Mouse (Mus musculus) midbrain, embryonic 13.5 days (tissue): Measurements from ENCODE around the gene Ccdc85c. TPM values are rescaled to one million over a fixed set of nuclear protein-coding genes. Genes with fewer than 3 reads are reported as not detected.

ENCODE experiments used
- ATAC-seq: fragments of 200-750 bp; cut with Nextera tagmentation; 2 replicates; pipeline ENCODE4 v1.8.0; 2017; ENCODE audit warnings: mild to moderate bottlenecking, moderate TSS enrichment, moderate library complexity
- H3K27ac ChIP-seq: fragments of 300-500 bp; sonication (generic); 2 replicates; pipeline ENCODE4 v1.5.1; 2015; ENCODE audit warnings: inconsistent platforms, mild to moderate bottlenecking, moderate library complexity
- H3K27me3 ChIP-seq: fragments of 300-500 bp; sonication (generic); 2 replicates; pipeline ENCODE4 v1.6.1; 2015; ENCODE audit warnings: mild to moderate bottlenecking, inconsistent platforms
- H3K36me3 ChIP-seq: fragments of 300-500 bp; sonication (generic); 2 replicates; pipeline ENCODE4 v1.6.1; 2015; ENCODE audit warnings: mild to moderate bottlenecking, inconsistent platforms
- H3K4me1 ChIP-seq: fragments of 300-500 bp; sonication (generic); replicated peaks from 2 replicates; pipeline ENCODE4 v1.6.1; 2015; ENCODE audit warnings: inconsistent platforms
- H3K4me2 ChIP-seq: fragments of 300-500 bp; sonication (generic); replicated peaks from 2 replicates; pipeline ENCODE4 v1.6.1; 2015; ENCODE audit warnings: moderate library complexity, mild to moderate bottlenecking, inconsistent platforms
- H3K4me3 ChIP-seq: fragments of 300-500 bp; sonication (generic); replicated peaks from 2 replicates; pipeline ENCODE4 v1.5.1; 2015; ENCODE audit warnings: mild to moderate bottlenecking, inconsistent platforms
- H3K9ac ChIP-seq: fragments of 300-500 bp; sonication (generic); replicated peaks from 2 replicates; pipeline ENCODE4 v1.6.1; 2015; ENCODE audit warnings: mild to moderate bottlenecking, inconsistent platforms
- H3K9me3 ChIP-seq: fragments of 300-500 bp; sonication (generic); 2 replicates; pipeline ENCODE4 v1.6.1; 2016; ENCODE audit warnings: mild to moderate bottlenecking, inconsistent platforms
- WGBS: fragments of 180-500 bp; shearing (Covaris S2); methylation state at CpG from one replicate; pipeline ENCODE4 v1.1.7; 2015; 5-methylcytosine and 5-hydroxymethylcytosine counted together
- polyA plus RNA-seq: library from polyadenylated mRNA; unstranded; fragments of >200 nt; fragmentation: Nextera tagmentation; extraction: Ambion mirVana; gene quantifications from 2 replicates; pipeline ENCODE4 v1.2.1, GENCODE M21; 2015

Gene Ccdc85c
- 19.5 and 21.5 TPM in 2 replicates for polyA plus RNA-seq

DNA sequence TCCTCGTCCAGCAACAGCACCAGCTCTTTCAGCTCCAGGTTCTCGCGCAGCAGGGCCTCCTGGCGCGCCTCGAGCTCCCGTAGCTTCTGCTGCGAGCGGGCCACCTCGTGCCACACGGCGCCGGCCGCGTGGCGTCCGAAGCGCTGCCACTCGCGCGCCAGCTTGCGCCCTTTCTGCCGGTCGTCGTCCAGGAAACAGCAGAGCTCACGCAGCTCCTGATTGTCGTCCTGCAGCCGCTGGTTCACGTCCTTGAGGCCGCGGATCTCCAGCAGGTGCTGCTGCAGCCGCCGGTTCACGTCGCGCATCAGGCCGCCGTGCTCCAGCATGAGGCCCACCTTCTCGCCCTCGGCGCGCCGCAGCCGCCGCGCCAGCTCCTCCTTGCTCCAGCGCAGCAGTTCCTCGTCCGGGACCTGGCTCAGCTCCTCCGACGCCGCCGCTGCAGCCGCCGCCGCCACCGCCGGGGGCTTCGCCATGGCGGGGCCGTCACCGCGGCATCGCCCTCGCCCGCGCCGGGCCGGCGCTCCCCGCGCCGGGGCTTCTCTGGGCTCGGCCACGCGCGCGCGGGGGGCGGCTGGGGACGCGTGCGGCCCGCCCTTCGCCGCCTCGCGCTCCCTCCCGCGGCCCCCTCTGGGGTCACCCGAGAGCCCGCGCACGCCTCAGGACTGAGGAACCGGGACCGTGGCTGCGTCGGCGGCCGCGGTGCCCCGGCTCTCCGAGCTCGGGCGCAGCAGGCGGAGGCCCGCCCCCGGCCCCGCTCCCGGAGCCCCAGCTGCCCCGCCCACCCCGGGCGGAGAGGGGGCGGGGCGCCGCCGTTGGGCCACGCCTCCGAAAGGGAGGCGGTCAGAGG lies at the start of gene Ccdc85c:
Ccdc85c (minus strand) TSS at position 765 of the 847 bp plus-strand sequence.
- Histone ChIP-seq H3K9me3 (no peaks in the 10 kb centered on the region), H3K36me3 (no peaks in the 10 kb centered on the region), H3K4me3 (peak within 1 kb of the TSS; percentile 89), H3K4me2 (peak within 1 kb of the TSS; percentile 99), H3K9ac (peak within 1 kb of the TSS; percentile 94), H3K4me1 (peaks cover 71% of the 10 kb centered on the region), H3K27me3 (no peaks in the 10 kb centered on the region), H3K27ac (peak within 1 kb of the TSS; percentile 99)
- peak; percentile 60 for ATAC-seq
- under 1% methylated on average over 96 of the region's 120 CpGs for WGBS

DNA sequence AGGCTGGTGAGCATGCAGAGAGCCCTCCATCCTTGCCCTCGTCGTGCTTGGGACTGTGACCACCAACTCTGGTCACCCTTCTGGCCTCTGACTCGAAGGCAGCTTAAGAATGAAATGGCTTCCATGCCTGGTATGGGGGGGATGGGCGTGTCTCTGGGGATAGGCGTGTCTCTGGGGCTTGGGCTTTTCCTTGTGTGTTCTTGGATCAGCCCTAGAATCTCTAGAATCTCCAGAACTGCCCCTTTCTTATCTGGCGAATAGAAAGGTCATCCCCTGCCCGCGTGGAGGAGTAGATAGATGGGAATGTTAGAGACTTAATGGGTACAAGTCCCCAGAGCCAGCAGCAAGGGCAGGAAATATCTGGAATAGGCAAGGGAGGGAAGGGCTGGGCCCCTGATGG lies 44.9 kb upstream of the Ccdc85c start:
- H3K4me3 ChIP-seq, result no peak overlapping the region
- H3K4me2 ChIP-seq, result 0 out of 2 replicates have a peak overlapping the region, but pooled peaks have one; percentile 4
- H3K4me1 ChIP-seq, result peaks cover 63% of the 10 kb centered on the region
- H3K27ac ChIP-seq, result peak overlapping the region; percentile 80
- peaks cover 24% of the 10 kb centered on the region for H3K27me3 ChIP-seq
- H3K9me3 ChIP-seq, result no peaks in the 10 kb centered on the region
- no peak for ATAC-seq
- whole genome bisulfite sequencing, result 4% methylated on average over 8 of the region's 8 CpGs
- H3K36me3 ChIP-seq, result no peaks in the 10 kb centered on the region
- H3K9ac ChIP-seq, result no peak overlapping the region

DNA sequence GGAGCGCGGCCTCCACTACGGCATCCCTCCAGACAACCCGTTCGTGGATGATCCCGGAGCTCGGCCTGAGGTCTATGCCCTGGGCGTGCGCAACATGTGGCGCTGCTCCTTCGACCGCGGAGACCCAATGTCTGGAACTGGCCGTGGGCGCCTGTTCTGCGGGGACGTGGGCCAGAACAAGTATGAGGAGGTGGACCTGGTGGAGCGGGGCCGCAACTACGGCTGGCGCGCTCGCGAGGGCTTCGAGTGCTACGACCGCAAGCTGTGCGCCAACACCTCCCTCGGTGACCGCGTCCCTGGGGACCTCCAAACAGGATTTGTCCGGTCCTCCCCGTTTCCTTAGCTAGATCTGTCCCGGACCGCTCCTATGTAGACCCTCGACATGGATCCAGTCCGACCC lies 43.3 kb upstream of the Ccdc85c start:
- Histone ChIP-seq H3K4me2 (peak overlapping the region; percentile 40), H3K4me3 (no peak overlapping the region; the same call in 1 of the 2 replicates), H3K4me1 (peaks cover 63% of the 10 kb centered on the region), H3K27me3 (peaks cover 24% of the 10 kb centered on the region), H3K27ac (no peak overlapping the region), H3K9me3 (no peaks in the 10 kb centered on the region), H3K36me3 (no peaks in the 10 kb centered on the region), H3K9ac (peak overlapping the region; percentile 11; the same call in 1 of the 2 replicates)
- ATAC-seq, result no peak
- WGBS, result 22% methylated on average over 37 of the region's 37 CpGs

DNA sequence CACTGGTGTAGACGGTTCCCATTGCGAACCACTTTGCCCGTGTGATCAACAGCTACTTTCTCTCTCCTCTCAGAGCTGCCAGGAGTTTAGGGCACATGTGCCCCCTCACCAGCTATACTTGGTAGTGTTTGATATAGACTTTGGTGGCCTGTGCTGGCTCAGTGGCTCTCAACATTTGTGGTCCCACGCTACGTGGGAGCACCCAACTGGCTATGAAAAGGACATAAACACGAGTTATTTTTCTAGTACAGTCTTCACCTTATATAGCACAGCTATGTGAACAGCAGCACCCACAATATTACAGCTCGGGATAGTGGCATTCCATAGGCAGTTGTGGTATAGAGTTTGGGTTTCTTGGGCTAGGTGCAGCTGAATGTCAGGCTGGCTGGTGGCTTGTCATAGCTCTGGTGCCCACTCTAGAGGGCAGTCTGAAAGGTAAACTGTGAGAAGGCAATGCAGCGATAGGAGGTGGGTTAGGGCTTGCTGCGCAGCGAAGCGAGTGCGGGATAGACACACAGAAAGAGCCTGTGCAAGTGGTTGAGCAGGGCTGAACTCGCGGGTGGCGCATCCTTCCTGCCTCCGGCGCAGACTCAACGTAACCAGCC lies 42.7 kb upstream of the Ccdc85c start:
- Histone ChIP-seq H3K4me3 (no peak overlapping the region; the same call in 1 of the 2 replicates), H3K9me3 (no peaks in the 10 kb centered on the region), H3K27me3 (peaks cover 24% of the 10 kb centered on the region), H3K27ac (no peak overlapping the region), H3K9ac (peak overlapping the region; percentile 11; the same call in 1 of the 2 replicates), H3K4me1 (peaks cover 66% of the 10 kb centered on the region), H3K36me3 (no peaks in the 10 kb centered on the region), H3K4me2 (peak overlapping the region; percentile 40)
- no peak for ATAC-seq
- 19% methylated on average over 18 of the region's 18 CpGs for WGBS

DNA sequence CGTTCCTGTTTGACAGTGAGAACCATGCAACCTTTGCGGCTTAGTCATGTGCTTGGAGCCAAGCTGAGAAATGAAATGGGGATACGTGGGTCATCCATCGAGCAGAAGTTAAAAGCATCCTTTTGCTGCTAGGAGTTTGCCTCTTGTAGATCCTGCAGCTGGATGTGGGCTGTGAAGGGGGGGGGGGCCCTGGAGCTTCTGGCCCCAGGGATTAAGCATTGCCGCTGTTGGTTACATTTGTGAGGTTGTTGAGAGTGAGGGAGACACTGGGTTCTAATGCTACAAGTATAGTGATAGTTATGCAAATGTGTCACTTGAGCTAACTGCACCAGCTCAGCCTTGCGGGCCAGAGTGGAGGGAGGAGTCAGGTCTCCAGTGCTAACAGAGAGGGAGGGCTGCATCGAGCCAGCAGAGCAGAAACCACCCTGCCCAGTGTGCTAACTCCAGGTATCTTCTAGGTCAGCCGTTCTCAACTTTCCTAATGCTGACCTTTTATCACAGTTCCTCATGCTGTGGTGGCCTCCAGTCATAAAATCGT lies 42.0 kb upstream of the Ccdc85c start:
- H3K9ac ChIP-seq, result no peak overlapping the region
- peaks cover 70% of the 10 kb centered on the region for H3K4me1 ChIP-seq
- no peak for ATAC-seq
- no peaks in the 10 kb centered on the region for H3K36me3 ChIP-seq
- H3K27me3 ChIP-seq, result peaks cover 24% of the 10 kb centered on the region
- H3K4me2 ChIP-seq, result no peak overlapping the region
- no peaks in the 10 kb centered on the region for H3K9me3 ChIP-seq
- 4% methylated on average over 9 of the region's 9 CpGs for WGBS
- H3K27ac ChIP-seq, result no peak overlapping the region
- H3K4me3 ChIP-seq, result no peak overlapping the region

DNA sequence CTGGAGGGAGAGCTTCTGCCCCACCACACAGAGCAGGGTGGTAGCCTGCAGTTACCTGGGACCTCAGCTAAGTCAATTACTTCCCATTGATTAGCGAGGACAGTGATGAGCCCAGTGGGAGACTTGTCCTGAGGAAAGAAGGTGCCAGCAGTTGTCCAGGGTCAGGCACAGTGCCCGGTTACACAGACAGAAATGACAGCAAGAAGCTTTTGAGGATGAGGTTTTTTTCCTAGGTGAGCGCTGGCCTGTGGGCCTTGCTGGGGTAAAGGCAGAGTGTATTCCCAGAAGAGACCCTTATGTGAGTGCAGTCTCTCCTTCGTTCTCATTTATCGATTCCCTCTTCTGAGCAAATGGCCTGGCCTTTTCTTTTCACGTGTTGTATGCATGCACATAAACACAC lies 41.4 kb upstream of the Ccdc85c start:
- no peak overlapping the region for H3K4me2 ChIP-seq
- WGBS, result 30% methylated on average over 6 of the region's 6 CpGs
- peaks cover 24% of the 10 kb centered on the region for H3K27me3 ChIP-seq
- H3K9ac ChIP-seq, result no peak overlapping the region
- H3K27ac ChIP-seq, result no peak overlapping the region
- no peak for ATAC-seq
- no peak overlapping the region for H3K4me3 ChIP-seq
- no peaks in the 10 kb centered on the region for H3K9me3 ChIP-seq
- H3K4me1 ChIP-seq, result peaks cover 69% of the 10 kb centered on the region
- H3K36me3 ChIP-seq, result no peaks in the 10 kb centered on the region

DNA sequence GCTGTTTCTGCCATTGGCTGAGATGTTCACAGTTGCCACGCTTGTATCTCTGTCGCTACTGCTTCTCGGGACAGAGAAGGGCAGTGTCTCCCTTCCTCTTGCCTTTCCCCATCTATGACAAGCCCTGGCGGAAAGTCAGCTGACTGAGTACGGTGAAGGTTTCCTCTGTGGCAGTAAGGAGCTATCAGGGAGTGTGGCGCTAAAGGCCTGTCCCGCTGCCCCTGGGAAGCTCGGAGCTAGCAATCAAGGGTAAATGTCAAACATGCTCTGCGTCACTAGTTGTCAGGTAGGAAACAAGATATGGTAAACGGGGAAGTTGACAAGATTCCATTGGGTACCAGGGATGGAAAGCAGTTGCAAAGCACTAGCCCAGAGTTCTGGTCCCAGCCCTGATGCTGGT lies 40.6 kb upstream of the Ccdc85c start:
- Histone ChIP-seq H3K9me3 (no peaks in the 10 kb centered on the region), H3K4me1 (peaks cover 66% of the 10 kb centered on the region), H3K9ac (no peak overlapping the region), H3K27me3 (peaks cover 24% of the 10 kb centered on the region), H3K36me3 (no peaks in the 10 kb centered on the region), H3K4me2 (no peak overlapping the region), H3K27ac (no peak overlapping the region), H3K4me3 (no peak overlapping the region)
- WGBS, result 47% methylated on average over 10 of the region's 10 CpGs
- ATAC-seq, result no peak

DNA sequence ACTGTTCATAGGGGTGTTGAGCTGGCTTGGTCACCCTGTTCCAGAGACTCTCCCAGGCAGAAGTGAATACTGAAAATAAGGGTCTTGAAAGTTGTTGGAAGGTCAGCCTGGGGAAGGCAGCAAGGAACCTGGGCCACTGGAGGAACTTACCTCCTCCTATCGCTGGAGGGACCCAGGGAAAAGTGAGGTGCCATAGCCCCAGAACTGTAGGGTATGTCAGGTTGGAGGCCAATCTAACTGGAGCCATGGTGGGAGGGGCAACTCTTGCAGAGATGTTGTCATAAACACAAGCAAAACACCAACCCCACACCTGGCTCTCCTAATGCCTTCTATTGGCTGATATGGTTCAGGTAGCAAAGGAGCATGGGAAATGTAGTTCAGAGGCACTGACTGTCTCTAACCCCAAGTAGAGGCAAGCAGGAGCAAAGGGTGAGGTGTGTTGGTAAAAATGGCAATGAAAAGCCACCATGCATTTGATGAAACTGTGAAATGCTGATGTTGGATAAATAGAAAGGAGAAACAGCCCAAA lies 38.1 kb upstream of the Ccdc85c start:
- Histone ChIP-seq H3K4me1 (peaks cover 46% of the 10 kb centered on the region), H3K4me3 (no peak overlapping the region), H3K9me3 (no peaks in the 10 kb centered on the region), H3K4me2 (no peak overlapping the region), H3K36me3 (no peaks in the 10 kb centered on the region), H3K9ac (no peak overlapping the region), H3K27me3 (peaks cover 12% of the 10 kb centered on the region), H3K27ac (no peak overlapping the region)
- WGBS, result 76% methylated on average over 1 of the region's 1 CpGs
- ATAC-seq, result no peak

DNA sequence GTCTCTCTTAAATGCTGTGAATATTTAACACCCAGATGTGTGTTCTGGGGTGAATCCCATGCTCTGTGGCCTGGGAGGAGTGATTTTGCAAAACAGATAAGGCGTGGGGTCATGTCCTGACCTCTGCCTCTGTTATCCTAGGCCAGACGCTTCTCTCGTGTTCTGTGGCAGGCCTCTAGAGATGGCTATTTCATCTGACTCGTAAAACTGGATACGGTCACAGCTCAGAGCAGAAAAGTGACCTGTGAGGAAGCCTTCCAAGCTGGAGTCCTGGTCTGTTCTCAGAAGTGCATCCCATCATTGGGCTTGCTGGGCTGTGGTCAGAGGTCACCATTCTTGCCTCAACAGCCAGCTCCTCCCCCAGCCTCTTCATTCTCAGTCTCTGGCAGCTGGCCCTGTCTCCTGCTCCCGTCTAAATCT lies 37.2 kb upstream of the Ccdc85c start:
- 41% methylated on average over 6 of the region's 6 CpGs for WGBS
- ATAC-seq, result no peak

DNA sequence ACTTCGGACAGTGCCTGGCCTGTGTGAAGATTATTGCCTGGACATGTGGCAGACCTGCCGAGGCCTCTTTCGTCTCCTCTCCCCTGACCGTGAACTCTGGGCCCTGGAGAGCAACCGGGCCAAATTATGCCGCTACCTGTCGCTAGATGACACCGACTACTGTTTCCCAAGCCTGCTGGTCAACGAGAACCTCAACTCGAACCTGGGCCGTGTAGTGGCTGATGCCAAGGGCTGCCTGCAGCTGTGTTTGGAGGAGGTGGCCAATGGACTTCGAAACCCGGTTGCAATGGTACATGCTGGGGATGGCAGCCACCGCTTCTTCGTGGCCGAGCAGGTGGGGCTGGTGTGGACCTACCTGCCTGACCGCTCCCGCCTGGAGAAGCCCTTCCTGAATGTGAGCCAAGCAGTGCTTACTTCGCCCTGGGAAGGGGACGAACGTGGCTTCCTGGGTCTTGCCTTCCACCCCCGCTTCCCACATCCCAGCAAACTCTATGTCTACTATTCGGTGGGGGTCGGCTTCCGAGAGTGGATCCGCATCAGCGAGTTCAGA lies 36.6 kb upstream of the Ccdc85c start:
- peaks cover 39% of the 10 kb centered on the region for H3K4me1 ChIP-seq
- no peak for ATAC-seq

More for the DNA sequence above, 37.2 kb upstream of the Ccdc85c start:
- H3K4me2 ChIP-seq, result no peak overlapping the region
- H3K27ac ChIP-seq, result no peak overlapping the region
- H3K9ac ChIP-seq, result no peak overlapping the region
- no peaks in the 10 kb centered on the region for H3K9me3 ChIP-seq
- peaks cover 5% of the 10 kb centered on the region; the same call in 1 of the 2 replicates for H3K27me3 ChIP-seq
- H3K36me3 ChIP-seq, result no peaks in the 10 kb centered on the region
- H3K4me1 ChIP-seq, result peaks cover 39% of the 10 kb centered on the region
- H3K4me3 ChIP-seq, result no peak overlapping the region

DNA sequence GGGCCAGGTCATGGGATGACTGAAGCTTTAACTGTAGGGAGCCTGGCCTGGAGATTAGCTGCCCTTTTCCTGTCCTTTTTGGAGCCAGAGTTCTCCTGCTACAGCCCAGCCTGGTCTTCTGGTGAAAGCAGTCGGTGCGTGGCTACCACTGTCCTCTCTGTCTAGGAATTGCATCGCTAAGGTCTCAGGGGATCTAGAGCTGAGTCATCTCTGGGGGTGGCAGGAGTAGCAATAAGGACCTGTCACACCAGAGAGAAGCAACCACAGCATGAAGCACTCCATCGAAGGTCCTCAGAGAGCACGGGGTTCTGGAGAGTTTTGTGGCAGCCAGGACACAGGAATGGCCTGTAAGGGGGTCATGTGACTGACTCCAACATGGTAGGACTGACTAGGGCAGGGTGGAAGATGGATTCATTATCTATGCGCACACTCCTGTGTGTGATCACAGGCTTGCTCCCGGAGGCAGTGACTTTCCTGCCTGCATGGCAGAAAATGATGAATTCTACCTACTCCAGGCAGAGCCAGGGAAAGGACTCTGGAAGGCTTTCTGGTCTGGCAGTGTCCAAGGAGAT lies 35.3 kb upstream of the Ccdc85c start:
- no peak overlapping the region for H3K9ac ChIP-seq
- no peak for ATAC-seq
- H3K27ac ChIP-seq, result no peak overlapping the region
- WGBS, result 81% methylated on average over 7 of the region's 7 CpGs
- H3K4me2 ChIP-seq, result no peak overlapping the region
- no peaks in the 10 kb centered on the region for H3K36me3 ChIP-seq
- peaks cover 39% of the 10 kb centered on the region for H3K4me1 ChIP-seq
- peaks cover 2% of the 10 kb centered on the region; the same call in 1 of the 2 replicates for H3K27me3 ChIP-seq
- H3K9me3 ChIP-seq, result no peaks in the 10 kb centered on the region
- no peak overlapping the region for H3K4me3 ChIP-seq

More for the DNA sequence above, 36.6 kb upstream of the Ccdc85c start:
- Histone ChIP-seq H3K27me3 (0 out of 2 replicates have a peak, but pooled peaks cover 5% of the 10 kb centered on the region), H3K36me3 (no peaks in the 10 kb centered on the region), H3K4me2 (no peak overlapping the region), H3K27ac (no peak overlapping the region), H3K9ac (no peak overlapping the region), H3K4me3 (no peak overlapping the region), H3K9me3 (no peaks in the 10 kb centered on the region)
- WGBS, result 85% methylated on average over 27 of the region's 27 CpGs
